Mouse (Mus musculus) embryonic fibroblast, embryonic 13.5 days (primary cell): ENCODE results near the gene Chchd6.

Source experiments
- CTCF ChIP-seq: IDR thresholded peaks from 2 replicates; pipeline ENCODE4 v1.5.1; 2011; ENCODE audit warnings: mild to moderate bottlenecking, control low read depth, low read length, moderate library complexity, borderline replicate concordance; ENCODE audit not compliant: insufficient read depth
- POLR2A ChIP-seq: IDR thresholded peaks from 2 replicates; pipeline ENCODE4 v1.6.1; 2011; ENCODE audit warnings: low read depth, mild to moderate bottlenecking, control low read depth, low read length, moderate library complexity

DNA sequence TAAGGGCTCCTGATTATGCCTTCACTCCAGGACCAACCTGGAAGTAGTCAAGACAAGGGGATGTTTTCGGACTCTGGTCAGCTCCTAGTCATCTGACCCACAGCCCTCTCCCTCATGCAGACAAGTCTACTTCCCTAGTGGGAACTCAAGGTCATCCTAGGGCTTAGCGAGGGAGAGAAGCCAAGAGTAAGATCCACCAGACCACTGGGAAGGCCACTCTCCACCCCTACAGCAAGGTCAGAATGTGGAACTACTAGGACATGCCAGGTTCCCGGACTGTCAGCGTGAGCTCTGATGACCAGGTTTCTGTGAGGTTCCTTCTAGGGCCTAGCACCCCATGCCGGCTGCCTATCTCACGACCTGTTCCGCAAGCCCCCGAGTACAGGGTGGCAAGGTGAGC is 256.7 kb downstream of the Chchd6 start:
- TF ChIP-seq CTCF: no peak
- TF ChIP-seq POLR2A: no peak
